Mouse (Mus musculus): ENCODE measurements around the gene Zfp580.

The Zfp580 gene

GRCm38 (mm10) chr7:5102564-5102963, 51.2 kb downstream of the Zfp580 start:
- no peak for DNase-seq (ENCODE audit: low read depth, low spot score)
